Mouse (Mus musculus) hindbrain, embryonic 11.5 days (tissue): ENCODE data around the gene Gm49333. TPM values are rescaled to one million over a fixed set of nuclear protein-coding genes. Genes with fewer than 3 reads are reported as not detected.

ENCODE experiments used
- ATAC-seq: fragments of 200-750 bp; cut with Nextera tagmentation; 2 replicates; pipeline ENCODE4 v1.8.0; 2017; ENCODE audit warnings: mild to moderate bottlenecking, moderate TSS enrichment, moderate library complexity; ENCODE audit not compliant: low FRiP score
- DNase-seq: peaks from one replicate; pipeline ENCODE4 v3.0.0-alpha.2; 2015; ENCODE audit warnings: low spot score
- H3K27ac ChIP-seq: fragments of 300-500 bp; sonication (generic); 2 replicates; pipeline ENCODE4 v1.5.1; 2014; ENCODE audit warnings: mild to moderate bottlenecking, low read depth, low read length
- H3K27me3 ChIP-seq: fragments of 300-500 bp; sonication (generic); 2 replicates; pipeline ENCODE4 v1.6.1; 2014; ENCODE audit warnings: mild to moderate bottlenecking, low read length, moderate library complexity, mixed read lengths; ENCODE audit not compliant: control insufficient read depth, insufficient read depth
- H3K36me3 ChIP-seq: fragments of 300-500 bp; sonication (generic); 2 replicates; pipeline ENCODE4 v1.6.1; 2014; ENCODE audit warnings: mild to moderate bottlenecking, low read length, moderate library complexity, mixed read lengths; ENCODE audit not compliant: control insufficient read depth, insufficient read depth
- H3K4me1 ChIP-seq: fragments of 300-500 bp; sonication (generic); replicated peaks from 2 replicates; pipeline ENCODE4 v1.6.1; 2014; ENCODE audit warnings: low read length, mixed read lengths; ENCODE audit not compliant: control insufficient read depth, insufficient read depth
- H3K4me2 ChIP-seq: fragments of 300-500 bp; sonication (generic); replicated peaks from 2 replicates; pipeline ENCODE4 v1.6.1; 2014; ENCODE audit warnings: mild to moderate bottlenecking, low read depth, low read length
- H3K4me3 ChIP-seq: fragments of 300-500 bp; sonication (generic); 2 replicates; pipeline ENCODE4 v1.5.1; 2014; ENCODE audit warnings: low read depth, low read length
- H3K9ac ChIP-seq: fragments of 300-500 bp; sonication (generic); 2 replicates; pipeline ENCODE4 v1.6.1; 2014; ENCODE audit warnings: low read depth, low read length
- H3K9me3 ChIP-seq: fragments of 300-500 bp; sonication (generic); 2 replicates; pipeline ENCODE4 v1.6.1; 2016; ENCODE audit warnings: low read length; ENCODE audit not compliant: control insufficient read depth
- WGBS: fragments of 180-500 bp; shearing (Covaris S2); extraction: QIAGEN DNeasy Blood & Tissue Kit; methylation state at CpG from one replicate; pipeline ENCODE4 v1.1.7; 2014; 5-methylcytosine and 5-hydroxymethylcytosine counted together
- polyA plus RNA-seq: library from polyadenylated mRNA; unstranded; fragments of >200 nt; fragmentation: Nextera tagmentation; extraction: Ambion mirVana; gene quantifications from 2 replicates; pipeline ENCODE4 v1.2.1, GENCODE M21; 2014

Gm49333 gene
- polyA plus RNA-seq, 1 experiment from 2014 or later, result not detected

GRCm38 (mm10) chr16:20672965-20673705 is 61.7 kb downstream of the Gm49333 start:
- no peaks in the 10 kb centered on the region for H3K9me3 ChIP-seq
- WGBS, result 0% methylated on average over 38 of the region's 78 CpGs
- H3K4me1 ChIP-seq, result peaks cover 4% of the 10 kb centered on the region
- DNase-seq (peak; percentile 49), ATAC-seq (peak; percentile 88)
- peaks cover 13% of the 10 kb centered on the region; the same call in 1 of the 2 replicates for H3K36me3 ChIP-seq
- no peaks in the 10 kb centered on the region for H3K27me3 ChIP-seq
- H3K4me2 ChIP-seq, result peak overlapping the region; percentile 92
- peak overlapping the region; percentile 95 for H3K9ac ChIP-seq
- peak overlapping the region; percentile 83 for H3K27ac ChIP-seq
- H3K4me3 ChIP-seq, result peak overlapping the region; percentile 98

GRCm38 (mm10) chr16:20673706-20674303 is 62.4 kb downstream of the Gm49333 start:
- Histone ChIP-seq H3K27me3 (no peaks in the 10 kb centered on the region), H3K9ac (peak overlapping the region; percentile 95), H3K4me1 (peaks cover 4% of the 10 kb centered on the region), H3K36me3 (peaks cover 19% of the 10 kb centered on the region; the same call in 1 of the 2 replicates), H3K4me3 (peak overlapping the region; percentile 98), H3K4me2 (peak overlapping the region; percentile 92), H3K9me3 (no peaks in the 10 kb centered on the region), H3K27ac (peak overlapping the region; percentile 83; the same call in 1 of the 2 replicates)
- ATAC-seq, result no peak
- 13% methylated on average over 14 of the region's 14 CpGs for WGBS
- peak; percentile 22 for DNase-seq

DNA sequence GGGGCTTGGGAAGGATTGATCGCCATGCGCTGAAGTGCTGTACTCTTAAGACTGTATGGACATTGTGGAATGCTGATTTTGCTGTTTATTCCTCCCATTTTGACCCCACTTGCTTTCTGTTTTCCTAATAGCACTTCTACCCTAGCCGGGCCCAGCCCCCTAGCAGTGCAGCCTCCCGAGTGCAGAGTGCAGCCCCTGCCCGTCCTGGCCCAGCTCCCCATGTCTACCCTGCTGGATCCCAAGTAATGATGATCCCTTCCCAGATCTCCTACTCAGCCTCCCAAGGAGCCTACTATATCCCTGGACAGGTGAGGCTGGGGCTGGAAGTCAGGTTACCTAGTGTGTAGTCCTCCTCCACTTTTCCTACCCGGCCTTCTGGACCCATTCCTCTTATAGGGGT is 63.8 kb downstream of the Gm49333 start:
- no peak overlapping the region for H3K27ac ChIP-seq
- H3K4me2 ChIP-seq, result no peak overlapping the region
- 93% methylated on average over 6 of the region's 6 CpGs for WGBS
- H3K27me3 ChIP-seq, result no peaks in the 10 kb centered on the region
- no peak overlapping the region for H3K9ac ChIP-seq
- no peak for ATAC-seq
- H3K4me1 ChIP-seq, result peaks cover 4% of the 10 kb centered on the region
- H3K9me3 ChIP-seq, result no peaks in the 10 kb centered on the region
- DNase-seq, result no peak
- no peak overlapping the region for H3K4me3 ChIP-seq
- H3K36me3 ChIP-seq, result peaks cover 28% of the 10 kb centered on the region; the same call in 1 of the 2 replicates

DNA sequence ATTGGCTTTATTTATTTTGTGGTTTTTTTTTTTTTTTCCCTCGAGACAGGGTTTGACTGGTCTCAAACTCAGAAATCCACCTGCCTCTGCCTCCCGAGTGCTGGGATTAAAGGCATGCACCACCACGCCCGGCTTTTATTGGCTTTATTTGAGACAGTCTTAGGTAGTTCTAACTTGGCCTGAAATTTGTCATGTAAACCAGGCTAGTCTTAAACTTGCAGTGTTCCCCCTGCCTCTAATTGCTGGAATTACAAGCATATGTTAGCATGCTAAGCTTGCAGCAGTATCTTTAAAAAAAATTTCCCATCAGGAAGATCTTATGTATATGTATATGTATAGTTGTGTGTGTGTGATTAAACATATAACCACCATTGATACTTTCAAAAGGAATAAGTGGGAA is 65.3 kb downstream of the Gm49333 start:
- Histone ChIP-seq H3K9ac (no peak overlapping the region), H3K4me1 (peaks cover 4% of the 10 kb centered on the region), H3K4me2 (no peak overlapping the region), H3K27me3 (no peaks in the 10 kb centered on the region), H3K4me3 (no peak overlapping the region), H3K27ac (no peak overlapping the region), H3K36me3 (peaks cover 34% of the 10 kb centered on the region), H3K9me3 (no peaks in the 10 kb centered on the region)
- WGBS, result 85% methylated on average over 4 of the region's 4 CpGs
- DNase-seq (no peak), ATAC-seq (no peak)

DNA sequence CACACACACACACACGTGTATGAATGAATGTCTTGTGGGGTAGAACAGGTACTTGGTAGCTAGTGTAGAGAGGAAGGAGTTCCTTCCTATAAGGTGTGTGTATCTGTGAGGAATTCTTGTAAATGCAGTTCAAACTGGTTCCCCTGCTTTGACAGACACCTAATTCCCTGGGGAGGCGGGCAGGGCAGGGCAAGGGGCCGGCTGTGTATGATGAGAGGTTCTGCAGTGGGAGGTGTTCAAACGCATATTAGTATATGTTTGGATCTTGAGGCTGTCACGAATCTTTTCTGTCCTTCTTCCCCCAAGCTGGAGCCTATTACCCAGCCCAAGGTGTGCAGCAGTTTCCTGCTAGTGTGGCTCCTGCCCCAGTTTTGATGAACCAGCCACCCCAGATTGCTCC is 66.0 kb downstream of the Gm49333 start:
- Histone ChIP-seq H3K9ac (no peak overlapping the region), H3K4me1 (peaks cover 4% of the 10 kb centered on the region), H3K36me3 (peaks cover 37% of the 10 kb centered on the region), H3K4me2 (no peak overlapping the region), H3K4me3 (no peak overlapping the region), H3K9me3 (no peaks in the 10 kb centered on the region), H3K27me3 (no peaks in the 10 kb centered on the region), H3K27ac (no peak overlapping the region)
- ATAC-seq (no peak), DNase-seq (no peak)
- WGBS, result 87% methylated on average over 5 of the region's 5 CpGs

DNA sequence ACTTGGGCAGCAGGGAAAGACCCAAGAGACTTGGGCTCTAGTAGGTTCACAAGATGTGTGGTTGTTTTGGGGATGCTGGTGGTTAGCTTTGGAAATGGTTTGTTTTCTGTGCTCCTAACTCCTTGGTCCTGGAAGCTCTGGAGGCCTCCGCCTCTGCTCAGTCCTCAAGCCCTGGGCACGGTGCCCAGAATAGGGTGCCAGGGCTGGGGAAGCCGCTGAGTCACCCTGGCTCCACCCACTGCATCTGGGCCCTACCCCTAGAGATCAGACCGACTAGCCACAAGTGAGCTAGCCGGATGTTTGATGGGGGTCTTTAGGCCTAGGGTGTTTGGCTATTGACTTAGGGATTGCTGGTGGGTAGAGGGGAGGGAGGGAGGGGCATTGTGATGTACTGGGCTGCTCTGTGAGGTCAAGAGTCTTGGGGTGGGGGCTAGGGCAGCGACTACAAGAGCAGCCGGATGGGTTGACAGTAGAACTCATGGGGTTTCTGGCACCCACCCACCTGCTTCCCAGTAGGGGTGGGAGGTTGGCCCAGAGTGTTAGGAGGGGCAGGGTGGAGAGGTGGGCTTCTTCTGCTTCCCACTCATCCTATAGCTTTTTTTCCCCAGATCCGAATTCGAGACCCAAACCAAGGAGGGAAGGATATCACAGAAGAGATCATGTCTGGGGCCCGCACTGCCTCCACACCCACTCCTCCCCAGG is 66.7 kb downstream of the Gm49333 start:
- Histone ChIP-seq H3K4me2 (no peak overlapping the region), H3K9me3 (no peaks in the 10 kb centered on the region), H3K27ac (no peak overlapping the region), H3K36me3 (peaks cover 44% of the 10 kb centered on the region), H3K4me3 (no peak overlapping the region), H3K4me1 (peaks cover 4% of the 10 kb centered on the region), H3K27me3 (no peaks in the 10 kb centered on the region), H3K9ac (no peak overlapping the region)
- 92% methylated on average over 10 of the region's 10 CpGs for WGBS
- DNase-seq, result no peak
- ATAC-seq, result no peak

- 91% methylated on average over 3 of the region's 3 CpGs for WGBS
- Histone ChIP-seq H3K36me3 (peaks cover 14% of the 10 kb centered on the region), H3K27me3 (no peaks in the 10 kb centered on the region), H3K9me3 (no peaks in the 10 kb centered on the region), H3K9ac (no peak overlapping the region), H3K4me2 (no peak overlapping the region), H3K4me3 (no peak overlapping the region), H3K4me1 (peaks cover 4% of the 10 kb centered on the region; the same call in 1 of the 2 replicates), H3K27ac (no peak overlapping the region)
- DNase-seq, result no peak
- ATAC-seq, result no peak
Measured at GRCm38 (mm10) chr16:20690774-20691173, 79.4 kb downstream of the Gm49333 start.

DNA sequence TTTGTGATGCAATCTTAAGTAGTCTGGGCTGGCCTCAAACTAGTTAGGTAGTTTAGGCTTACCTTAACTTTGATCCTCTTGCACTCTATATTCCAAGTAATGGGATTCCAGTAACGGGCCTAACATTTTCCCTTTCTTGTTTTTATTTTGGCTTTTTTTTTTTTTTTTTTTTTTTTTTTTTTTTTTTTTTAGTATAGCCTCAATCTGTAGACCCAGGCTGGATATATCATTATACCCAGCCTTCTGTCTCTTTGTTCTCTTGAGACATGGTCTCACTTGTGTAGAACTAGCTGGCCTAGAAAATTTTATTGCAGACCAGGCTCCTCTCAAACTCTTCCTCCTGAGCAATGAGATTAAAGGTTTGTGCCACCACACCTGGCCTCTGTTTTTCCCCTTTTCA is 80.2 kb downstream of the Gm49333 start:
- peaks cover 9% of the 10 kb centered on the region for H3K4me1 ChIP-seq
- H3K27me3 ChIP-seq, result no peaks in the 10 kb centered on the region
- H3K4me3 ChIP-seq, result no peak overlapping the region
- H3K9ac ChIP-seq, result no peak overlapping the region
- peaks cover 9% of the 10 kb centered on the region for H3K36me3 ChIP-seq
- H3K27ac ChIP-seq, result no peak overlapping the region
- no peak overlapping the region for H3K4me2 ChIP-seq
- ATAC-seq (no peak), DNase-seq (no peak)
- 88% methylated on average over 1 of the region's 1 CpGs for WGBS
- no peaks in the 10 kb centered on the region for H3K9me3 ChIP-seq
